Mouse (Mus musculus) thymus, adult 2 months (tissue): Measurements from ENCODE around the gene Sirpa.

Experiments used
- CTCF ChIP-seq: fragments of 200-500 bp; IDR thresholded peaks from 2 replicates; pipeline ENCODE4 v1.5.1; 2012; ENCODE audit warnings: mild to moderate bottlenecking, control low read depth, low read length, moderate library complexity, borderline replicate concordance; ENCODE audit not compliant: control insufficient read depth, poor library complexity, insufficient read depth; ENCODE audit errors: extremely low read depth
- POLR2A ChIP-seq: fragments of 200-500 bp; IDR thresholded peaks from 2 replicates; pipeline ENCODE4 v1.6.1; 2012; ENCODE audit warnings: mild to moderate bottlenecking, low read length, control low read depth, moderate library complexity; ENCODE audit not compliant: control insufficient read depth, poor library complexity, insufficient read depth; ENCODE audit errors: extremely low read depth

- TF ChIP-seq POLR2A (no peak), CTCF (no peak)
These were observed 87.6 kb downstream of the Sirpa start for GRCm38 (mm10) chr2:129680236-129680635.
